ENCODE assay signal across 7 mouse cellular contexts in the genomic region with DNA sequence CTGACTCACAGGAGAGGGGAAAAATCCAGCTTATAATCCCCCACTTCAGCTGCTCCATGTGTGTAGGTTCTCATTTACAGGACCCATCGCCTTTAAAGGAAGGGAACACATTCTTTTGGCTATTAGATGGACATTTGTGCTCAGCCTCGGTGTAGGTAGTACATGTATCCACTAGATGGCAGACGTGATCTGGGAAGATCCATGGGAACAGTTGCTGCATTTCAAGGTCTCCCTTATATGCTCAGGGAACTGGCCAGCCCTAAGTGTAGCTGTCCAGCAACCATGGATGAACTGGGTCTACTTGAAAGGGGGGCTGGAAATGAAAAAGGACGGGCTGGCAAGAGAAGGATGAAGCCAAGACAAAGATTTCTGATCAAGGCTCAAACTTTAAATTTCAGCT.
DNase-seq lines count a peak whose midpoint lies in the region; ATAC-seq lines count a peak whose summit lies in the region.

No protein-coding gene starts in this region.

- WGBS in kidney, embryonic 14.5 days: 19% methylated on average over 4 of the region's 4 CpGs
- WGBS in limb, embryonic 13.5 days: 13% methylated on average over 4 of the region's 4 CpGs
- WGBS in neural tube, embryonic 14.5 days: 23% methylated on average over 4 of the region's 4 CpGs

- no peak overlapping the region for H3K9ac ChIP-seq in kidney, embryonic 14.5 days (ENCODE audit: low read depth, low read length)
- H3K9ac ChIP-seq in limb, embryonic 13.5 days: no peak overlapping the region
- no peak overlapping the region for H3K9ac ChIP-seq in neural tube, embryonic 14.5 days (replicated peaks; ENCODE audit: low read depth, low read length)

- H3K4me2 ChIP-seq in kidney, embryonic 14.5 days (replicated peaks; ENCODE audit: low read depth, low read length): no peak overlapping the region
- no peak overlapping the region for H3K4me2 ChIP-seq in limb, embryonic 13.5 days (replicated peaks)
- H3K4me2 ChIP-seq in neural tube, embryonic 14.5 days (ENCODE audit: low read depth, low read length): no peak overlapping the region

- H3K4me1 ChIP-seq in kidney, embryonic 14.5 days (ENCODE audit: control insufficient read depth, insufficient read depth, low read length): no peaks in the 10 kb centered on the region
- H3K4me1 ChIP-seq in limb, embryonic 13.5 days: no peaks in the 10 kb centered on the region
- no peaks in the 10 kb centered on the region for H3K4me1 ChIP-seq in neural tube, embryonic 14.5 days (ENCODE audit: control insufficient read depth, insufficient read depth, low read length)

- ATAC-seq in kidney, embryonic 14.5 days (ENCODE audit: low FRiP score, low TSS enrichment): peak; percentile 82; the same call in 1 of the 2 replicates
- ATAC-seq in limb, embryonic 13.5 days (ENCODE audit: low FRiP score, low read depth): peak; percentile 77
- peak; percentile 92 for ATAC-seq in neural tube, embryonic 14.5 days (ENCODE audit: low read depth)
- no peak for ATAC-seq in megakaryocyte, adult 5-6 weeks (ENCODE audit: poor library complexity, severe bottlenecking)

- no peaks in the 10 kb centered on the region for H3K9me3 ChIP-seq in kidney, embryonic 14.5 days (ENCODE audit: control insufficient read depth, low read length)
- no peaks in the 10 kb centered on the region for H3K9me3 ChIP-seq in limb, embryonic 13.5 days
- no peaks in the 10 kb centered on the region for H3K9me3 ChIP-seq in neural tube, embryonic 14.5 days (ENCODE audit: control insufficient read depth, low read length)

- no peak overlapping the region for H3K4me3 ChIP-seq in kidney, embryonic 14.5 days (ENCODE audit: low read length)
- H3K4me3 ChIP-seq in limb, embryonic 13.5 days: no peak overlapping the region
- H3K4me3 ChIP-seq in neural tube, embryonic 14.5 days (ENCODE audit: low read depth, low read length): no peak overlapping the region

- peak; percentile 46 for DNase-seq in ZHBTc4 (ENCODE audit: low read depth, low spot score)
- peak; percentile 63 for DNase-seq in cerebellum, adult 8-10 months
- peak; percentile 43 to 85 for DNase-seq in frontal cortex, adult 2 months (ENCODE audit: extremely low spot score in 1 of 2, low spot score in 1 of 2)

- no peak overlapping the region for H3K27ac ChIP-seq in kidney, embryonic 14.5 days (ENCODE audit: low read depth, low read length)
- H3K27ac ChIP-seq in limb, embryonic 13.5 days: no peak overlapping the region
- H3K27ac ChIP-seq in neural tube, embryonic 14.5 days (ENCODE audit: low read depth, low read length): no peak overlapping the region

- no peaks in the 10 kb centered on the region for H3K27me3 ChIP-seq in kidney, embryonic 14.5 days (ENCODE audit: control insufficient read depth, insufficient read depth, low read length)
- no peaks in the 10 kb centered on the region; the same call in 1 of the 2 replicates for H3K27me3 ChIP-seq in limb, embryonic 13.5 days
- H3K27me3 ChIP-seq in neural tube, embryonic 14.5 days (ENCODE audit: control insufficient read depth, insufficient read depth, low read length): no peaks in the 10 kb centered on the region

- no peaks in the 10 kb centered on the region for H3K36me3 ChIP-seq in kidney, embryonic 14.5 days (ENCODE audit: control insufficient read depth, insufficient read depth, low read length)
- H3K36me3 ChIP-seq in limb, embryonic 13.5 days: no peaks in the 10 kb centered on the region
- H3K36me3 ChIP-seq in neural tube, embryonic 14.5 days (ENCODE audit: control insufficient read depth, insufficient read depth, low read length): no peaks in the 10 kb centered on the region
